Mouse (Mus musculus) T-helper 1 cell (primary cell): ENCODE data around the gene Tlx1.

Experiments used
- in situ Hi-C: fragments of 300-600 bp; cut with MboI, MseI; formaldehyde crosslinking; loops from one replicate; pipeline ENCODE4 v1.15.1; 2025; ENCODE audit warnings: high pct_unique_total_duplicates

Tlx1 gene

GRCm38 (mm10) chr19:45150490-45151181 is at the start of gene Tlx1:
Tlx1 (plus strand) TSS chr19:45150680.
- in situ Hi-C loops = loop anchor here (10.0 kb wide), 1 partner anchor 316 kb away; no protein-coding TSS in a partner anchor

- in situ Hi-C loops = no loop called here
Measured at GRCm38 (mm10) chr19:45105591-45105990, 44.9 kb upstream of the Tlx1 start.

- in situ Hi-C loops = no loop called here
Measured at GRCm38 (mm10) chr19:45106689-45107088, 43.8 kb upstream of the Tlx1 start.

DNA sequence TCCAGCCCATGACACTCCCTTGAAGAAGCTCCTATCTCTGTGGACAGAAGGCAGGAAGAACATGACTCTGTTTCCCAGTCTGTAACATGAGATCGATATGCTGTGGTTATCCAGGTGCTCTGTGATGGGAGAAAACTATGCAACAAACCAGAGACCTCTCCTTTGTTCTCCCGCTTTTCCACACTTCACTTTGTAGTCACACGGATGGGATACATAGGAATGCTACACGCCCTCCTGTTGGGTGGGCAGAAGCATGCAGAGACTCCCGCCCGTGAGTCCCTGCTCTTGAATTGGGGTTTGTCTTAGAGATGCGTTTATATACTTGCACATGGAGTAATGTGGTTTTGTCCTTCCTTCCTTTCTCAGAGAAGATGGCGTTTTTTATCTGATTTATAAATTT is 39.8 kb upstream of the Tlx1 start:
- in situ Hi-C loops = no loop called here

DNA sequence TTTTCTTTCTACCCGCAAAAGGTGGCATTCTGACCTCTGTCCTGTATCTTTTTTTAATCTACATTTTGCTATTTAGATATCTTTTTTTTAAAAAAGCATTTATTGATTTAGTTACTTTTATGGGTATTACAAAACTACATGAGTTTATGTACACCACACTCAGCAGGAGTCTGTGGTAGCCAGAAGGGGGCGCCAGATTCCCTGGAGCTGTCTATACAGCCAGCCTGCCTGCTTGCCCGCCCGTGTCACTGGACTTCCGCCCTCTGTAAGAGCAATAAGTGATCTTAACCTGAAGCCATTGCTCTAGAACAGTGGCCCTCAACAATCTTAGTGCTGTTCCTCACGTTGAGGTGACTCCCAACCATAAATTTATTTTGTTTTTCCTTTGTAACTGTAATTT is 38.0 kb upstream of the Tlx1 start:
- in situ Hi-C loops = no loop called here

GRCm38 (mm10) chr19:45113791-45114460 is 36.6 kb upstream of the Tlx1 start:
- in situ Hi-C loops = no loop called here

DNA sequence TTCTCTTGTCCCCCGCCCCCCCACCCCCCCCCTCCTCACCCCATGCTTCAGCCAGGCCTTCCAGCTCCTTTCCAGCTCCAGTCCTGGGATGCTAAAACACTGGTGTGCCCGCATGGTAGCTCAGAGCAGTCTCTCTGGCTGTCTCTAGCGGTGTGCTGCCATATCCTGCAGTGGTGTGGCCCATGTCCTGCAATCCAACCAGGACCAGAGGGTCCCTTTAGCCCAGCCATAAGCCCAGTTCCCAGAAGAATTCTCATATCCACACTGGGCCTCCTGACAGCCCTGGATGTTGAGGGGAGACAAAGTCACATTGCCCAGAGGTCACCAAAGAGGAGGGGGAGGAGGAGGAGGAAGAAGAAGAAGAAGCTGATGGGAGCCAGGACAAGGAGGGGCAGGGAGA is 35.7 kb upstream of the Tlx1 start:
- in situ Hi-C loops = loop anchor here (5.0 kb wide), 1 partner anchor 48 kb away; no protein-coding TSS in a partner anchor

- in situ Hi-C loops = loop anchor here (5.0 kb wide), 1 partner anchor 46 kb away; no protein-coding TSS in a partner anchor
Measured at GRCm38 (mm10) chr19:45116798-45117197, 33.7 kb upstream of the Tlx1 start.

- in situ Hi-C loops = no loop called here
Measured at GRCm38 (mm10) chr19:45131966-45132628, 18.4 kb upstream of the Tlx1 start.

DNA sequence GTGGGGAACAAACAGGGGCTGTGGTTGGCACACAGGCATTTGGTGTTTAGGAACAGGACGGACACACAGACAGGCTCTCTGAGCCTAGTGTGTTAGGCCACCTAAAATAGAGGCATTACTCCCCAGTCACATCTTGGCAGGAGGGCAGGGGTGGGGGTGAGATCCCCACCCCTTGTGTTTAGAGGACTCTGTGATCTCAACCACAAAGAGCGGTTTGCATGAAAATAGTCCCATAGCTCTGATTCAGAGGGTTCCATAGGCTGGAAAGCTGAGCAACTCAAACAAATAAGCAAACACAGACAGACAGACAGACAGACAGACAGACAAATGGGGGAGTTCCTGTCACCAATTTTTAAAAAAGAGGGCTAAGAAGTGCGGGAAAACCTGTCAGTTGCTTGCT is 7.9 kb upstream of the Tlx1 start:
- in situ Hi-C loops = no loop called here

DNA sequence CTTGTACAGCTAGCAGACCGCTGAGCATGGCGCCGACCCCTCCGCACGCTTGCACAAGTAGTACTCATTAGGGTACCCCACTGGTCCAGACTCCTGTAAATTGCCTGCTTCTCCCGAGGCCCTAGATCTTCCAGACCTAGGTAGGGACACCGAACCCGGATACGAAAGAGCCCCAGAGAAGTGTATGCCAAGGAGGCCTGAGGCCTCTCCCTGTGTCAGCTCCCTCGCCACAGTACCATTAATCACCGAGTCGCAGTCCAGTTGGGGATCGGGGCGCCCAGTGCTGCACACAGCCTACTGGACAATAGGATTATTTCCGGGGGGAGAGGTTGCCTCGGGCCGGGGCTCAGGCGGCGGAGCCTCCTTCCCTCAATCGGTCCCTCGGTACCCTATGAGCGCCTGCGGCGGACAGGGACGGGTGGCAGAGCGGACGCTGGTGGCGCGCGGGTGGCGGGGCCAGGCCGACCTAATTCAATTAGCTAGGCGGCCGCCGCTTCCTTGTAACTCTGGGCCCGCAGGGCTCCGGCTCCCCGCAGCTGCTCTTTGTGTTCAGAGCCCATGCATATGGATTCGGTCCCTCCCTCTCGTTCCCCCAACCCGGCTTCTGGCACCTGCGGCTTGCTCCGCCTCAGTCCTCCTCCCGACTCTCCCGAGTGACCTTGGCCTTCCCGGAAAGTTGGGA is 7.1 kb upstream of the Tlx1 start:
- in situ Hi-C loops = no loop called here

- in situ Hi-C loops = no loop called here
Measured at GRCm38 (mm10) chr19:45147071-45147470, 3.4 kb upstream of the Tlx1 start.

DNA sequence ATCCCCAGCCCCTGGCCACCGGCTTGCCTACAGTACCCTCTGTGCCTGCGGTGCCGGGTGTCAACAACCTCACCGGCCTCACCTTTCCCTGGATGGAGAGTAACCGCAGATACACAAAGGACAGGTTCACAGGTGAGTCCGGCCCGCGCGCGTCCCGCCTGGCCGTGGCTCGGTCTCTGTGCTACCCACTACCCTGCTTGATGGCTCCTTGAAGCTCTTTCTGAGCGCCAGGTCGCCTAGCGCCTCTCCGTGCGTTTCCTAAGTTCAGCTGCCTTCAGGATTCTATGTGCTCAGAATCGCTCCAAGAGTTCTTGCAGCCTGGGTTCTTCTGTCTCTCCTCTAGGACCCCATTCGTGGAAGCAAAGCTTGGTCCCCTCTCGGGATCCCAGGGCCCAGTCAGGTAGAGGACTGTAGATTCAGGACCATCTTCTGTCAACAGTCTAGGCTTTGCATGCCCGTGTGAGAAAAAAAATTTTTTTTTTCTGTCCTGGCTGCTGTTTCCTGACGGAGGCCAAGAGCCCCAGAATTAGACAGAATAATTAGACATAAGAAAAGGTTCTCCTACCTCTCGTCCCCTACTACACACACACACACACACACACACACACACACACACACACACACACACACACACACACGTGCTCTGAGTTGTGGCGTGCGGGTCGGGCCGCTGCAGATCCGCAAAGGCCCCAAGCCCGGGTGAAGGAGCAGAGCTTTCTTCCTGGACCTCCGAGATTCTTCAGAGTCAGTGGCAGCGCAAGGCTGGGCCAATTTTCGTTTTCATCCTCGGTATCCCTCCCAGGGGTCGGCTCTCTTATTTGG is 1.1 kb downstream of the Tlx1 start:
- in situ Hi-C loops = loop anchor here (10.0 kb wide), 1 partner anchor 317 kb away; no protein-coding TSS in a partner anchor

DNA sequence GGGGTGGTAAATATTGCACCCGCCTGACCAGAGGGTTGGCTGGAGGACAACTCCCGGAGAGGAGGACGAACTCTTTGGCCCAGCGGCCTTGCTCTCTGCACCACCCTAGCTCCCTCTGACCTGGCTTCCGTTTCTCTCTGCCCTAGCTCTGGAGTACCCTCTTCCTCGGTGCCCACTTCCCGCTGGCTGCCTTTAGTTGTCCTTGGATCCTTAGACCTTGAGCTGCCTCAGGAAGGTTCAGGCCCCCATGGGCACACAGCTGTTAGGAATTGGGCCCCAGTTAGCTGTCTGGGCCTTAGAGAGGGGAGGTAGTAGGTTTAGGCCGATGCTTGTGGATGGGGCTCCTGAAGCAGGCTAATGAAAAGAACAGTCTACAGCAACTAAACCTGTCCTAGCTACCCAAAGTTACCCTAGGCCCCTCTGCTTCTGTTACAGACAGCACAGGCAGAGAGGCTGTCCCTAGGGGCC is 1.7 kb downstream of the Tlx1 start:
- in situ Hi-C loops = loop anchor here (10.0 kb wide), 1 partner anchor 317 kb away; no protein-coding TSS in a partner anchor

GRCm38 (mm10) chr19:45153311-45154058 is 3.0 kb downstream of the Tlx1 start:
- in situ Hi-C loops = loop anchor here (10.0 kb wide), 1 partner anchor 319 kb away; no protein-coding TSS in a partner anchor

DNA sequence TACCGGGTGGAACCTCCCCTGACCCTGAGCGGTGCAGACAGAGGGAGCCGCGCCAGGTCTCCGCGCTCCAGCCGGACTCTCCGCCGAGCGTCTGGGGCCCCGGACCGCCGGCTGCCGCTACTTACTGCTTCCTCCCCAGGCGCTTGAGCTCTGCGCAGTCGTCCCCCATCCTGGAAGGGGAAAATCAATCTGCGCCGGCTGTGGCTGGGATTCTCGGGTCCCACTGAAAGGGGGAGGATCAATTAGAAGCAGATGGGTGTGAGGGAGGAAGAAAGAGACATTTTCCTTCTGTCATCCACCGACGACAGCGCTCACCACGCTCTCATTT is 3.5 kb downstream of the Tlx1 start:
- in situ Hi-C loops = loop anchor here (10.0 kb wide), 1 partner anchor 319 kb away; no protein-coding TSS in a partner anchor

DNA sequence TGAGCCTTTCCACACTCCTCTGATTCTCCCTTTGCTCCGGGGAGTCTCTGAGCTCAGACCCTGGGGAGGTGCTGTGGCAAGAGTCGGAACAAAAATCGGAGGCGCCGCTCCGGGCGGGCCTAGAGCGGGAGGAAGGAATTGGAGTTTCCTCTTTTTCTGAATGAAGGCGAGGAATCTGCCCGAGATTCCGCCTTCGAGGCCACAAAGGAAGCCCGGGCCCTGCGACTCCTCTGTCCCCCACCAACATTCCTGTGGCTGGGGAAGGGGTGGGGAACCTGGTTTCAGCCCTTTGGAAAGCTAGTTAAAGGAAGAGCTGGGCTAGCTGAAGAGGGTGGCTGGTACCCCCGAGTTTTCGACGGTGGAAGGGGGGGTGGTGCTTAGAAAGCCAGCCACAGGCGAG is 4.0 kb downstream of the Tlx1 start:
- in situ Hi-C loops = loop anchor here (10.0 kb wide), 1 partner anchor 320 kb away; no protein-coding TSS in a partner anchor

DNA sequence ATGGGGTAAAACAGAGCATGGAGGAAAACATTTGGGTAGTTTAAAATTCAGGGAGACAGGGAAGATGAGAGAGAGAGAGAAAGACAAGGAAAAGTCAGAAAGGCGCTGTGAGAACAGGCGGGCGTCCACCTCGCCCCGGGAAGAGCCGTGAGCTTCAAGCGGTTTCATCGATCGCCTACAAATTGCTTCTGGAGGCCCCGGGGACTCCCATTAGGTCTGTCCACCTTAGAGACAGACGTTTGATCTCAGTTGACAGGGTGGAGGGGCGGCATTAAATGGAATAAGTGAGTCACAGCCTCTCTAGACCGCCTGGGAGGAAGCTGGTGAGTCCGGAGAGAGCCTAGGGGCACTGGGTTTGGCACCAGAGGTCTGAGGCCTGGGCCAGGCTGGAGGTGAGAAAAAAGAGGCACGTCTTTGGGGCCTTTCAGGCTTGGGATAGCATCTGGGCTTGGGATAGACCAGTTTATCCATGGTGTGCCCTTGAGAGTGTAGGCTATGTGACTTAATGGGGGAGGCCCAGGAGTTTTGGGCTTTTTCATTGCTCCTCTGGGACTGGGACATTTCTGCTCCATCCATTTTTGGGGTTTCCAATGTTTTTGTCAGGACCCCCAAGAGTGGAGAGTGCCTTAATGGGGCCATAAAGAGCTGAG is 4.8 kb downstream of the Tlx1 start:
- in situ Hi-C loops = loop anchor here (10.0 kb wide), 1 partner anchor 320 kb away; no protein-coding TSS in a partner anchor

- in situ Hi-C loops = loop anchor here (10.0 kb wide), 1 partner anchor 321 kb away; no protein-coding TSS in a partner anchor
Measured at GRCm38 (mm10) chr19:45155791-45156186, 5.3 kb downstream of the Tlx1 start.
